Mouse (Mus musculus) megakaryocyte, embryonic 14.5 days (primary cell): Measurements from ENCODE around the gene Cks1b. TPM values are rescaled to one million over a fixed set of nuclear protein-coding genes. Genes with fewer than 3 reads are reported as not detected.
A peak's percentile ranks its signal among the peaks of the same experiment; 100 is the strongest.

Source experiments
- H3K27me3 ChIP-seq: replicated peaks from 2 replicates; pipeline ENCODE3; 2012; ENCODE audit warnings: inconsistent platforms
- H3K36me3 ChIP-seq: replicated peaks from 2 replicates; pipeline ENCODE3; 2012; ENCODE audit warnings: low read length, inconsistent platforms, mixed read lengths
- H3K4me1 ChIP-seq: 2 replicates; pipeline ENCODE4 v1.6.1; 2012; ENCODE audit warnings: inconsistent platforms
- H3K4me3 ChIP-seq: replicated peaks from 2 replicates; pipeline ENCODE3; 2012; ENCODE audit warnings: moderate library complexity, mild to moderate bottlenecking, inconsistent platforms
- H3K9me3 ChIP-seq: 2 replicates; pipeline ENCODE4 v1.6.1; 2012; ENCODE audit warnings: inconsistent platforms
- FLI1 ChIP-seq: IDR thresholded peaks from 2 replicates; pipeline ENCODE4 v1.6.1; 2012; ENCODE audit warnings: low read length, inconsistent platforms, mixed read lengths
- GATA1 ChIP-seq: IDR thresholded peaks from 3 replicates; pipeline ENCODE4 v1.6.1; 2012; ENCODE audit warnings: mixed read lengths, low read length, inconsistent platforms, borderline replicate concordance
- polyA plus RNA-seq: library from polyadenylated mRNA; stranded (reverse); fragments of >175 nt; gene quantifications from 2 replicates; pipeline ENCODE4 v1.2.3, GENCODE M21; 2012; ENCODE audit warnings: low replicate concordance; ENCODE audit not compliant: insufficient read depth

Gene Cks1b
- polyA plus RNA-seq, 1 experiment: 53.9 TPM

GRCm38 (mm10) chr3:89417840-89418169, 378 bp downstream of the Cks1b start:
- peaks cover 56% of the 10 kb centered on the region for H3K4me1 ChIP-seq

GRCm38 (mm10) chr3:89417131-89417530, 1.1 kb downstream of the Cks1b start:
- Histone ChIP-seq H3K36me3 (peaks cover 35% of the 10 kb centered on the region), H3K4me3 (peak overlapping the region; percentile 95), H3K9me3 (peaks cover 3% of the 10 kb centered on the region; the same call in 1 of the 2 replicates), H3K27me3 (no peaks in the 10 kb centered on the region), H3K4me1 (peaks cover 56% of the 10 kb centered on the region)
- TF ChIP-seq GATA1 (no peak), FLI1 (no peak)

More at GRCm38 (mm10) chr3:89417840-89418169, 378 bp downstream of the Cks1b start:
- peak overlapping the region; percentile 95 for H3K4me3 ChIP-seq
- no peaks in the 10 kb centered on the region for H3K27me3 ChIP-seq
- peaks cover 3% of the 10 kb centered on the region; the same call in 1 of the 2 replicates for H3K9me3 ChIP-seq
- H3K36me3 ChIP-seq: peaks cover 42% of the 10 kb centered on the region
- no peak for TF ChIP-seq FLI1
- no peak for TF ChIP-seq GATA1

GRCm38 (mm10) chr3:89416158-89416557, 2.0 kb downstream of the Cks1b start:
- TF ChIP-seq GATA1 (no peak), FLI1 (no peak)

GRCm38 (mm10) chr3:89411490-89412393, 6.4 kb downstream of the Cks1b start, which contains the start of gene Flad1:
Flad1 (minus strand) TSS chr3:89411870.
- Histone ChIP-seq H3K4me3 (peak within 1 kb of the TSS; percentile 93), H3K4me1 (peaks cover 57% of the 10 kb centered on the region), H3K36me3 (peaks cover 67% of the 10 kb centered on the region), H3K9me3 (peaks cover 3% of the 10 kb centered on the region; the same call in 1 of the 2 replicates), H3K27me3 (no peaks in the 10 kb centered on the region)
- TF ChIP-seq FLI1 (peak; percentile 74), GATA1 (no peak)

More at GRCm38 (mm10) chr3:89416158-89416557, 2.0 kb downstream of the Cks1b start:
- Histone ChIP-seq H3K9me3 (peaks cover 3% of the 10 kb centered on the region; the same call in 1 of the 2 replicates), H3K4me1 (peaks cover 49% of the 10 kb centered on the region), H3K27me3 (no peaks in the 10 kb centered on the region), H3K36me3 (peaks cover 29% of the 10 kb centered on the region), H3K4me3 (peak overlapping the region; percentile 21)

- peaks cover 48% of the 10 kb centered on the region for H3K4me1 ChIP-seq
- H3K36me3 ChIP-seq: peaks cover 65% of the 10 kb centered on the region
- TF ChIP-seq FLI1: no peak
- TF ChIP-seq GATA1: no peak
- H3K9me3 ChIP-seq: peaks cover 3% of the 10 kb centered on the region; the same call in 1 of the 2 replicates
- H3K4me3 ChIP-seq: peak overlapping the region; percentile 93
- no peaks in the 10 kb centered on the region for H3K27me3 ChIP-seq
Observed at GRCm38 (mm10) chr3:89410864-89411263, 7.3 kb downstream of the Cks1b start.

GRCm38 (mm10) chr3:89409701-89410100, 8.5 kb downstream of the Cks1b start:
- no peak overlapping the region for H3K4me3 ChIP-seq
- H3K9me3 ChIP-seq: peaks cover 1% of the 10 kb centered on the region; the same call in 1 of the 2 replicates
- peaks cover 67% of the 10 kb centered on the region for H3K36me3 ChIP-seq
- TF ChIP-seq GATA1: no peak
- TF ChIP-seq FLI1: no peak
- H3K4me1 ChIP-seq: peaks cover 48% of the 10 kb centered on the region
- no peaks in the 10 kb centered on the region for H3K27me3 ChIP-seq

- Histone ChIP-seq H3K9me3 (no peaks in the 10 kb centered on the region), H3K36me3 (peaks cover 69% of the 10 kb centered on the region), H3K27me3 (no peaks in the 10 kb centered on the region), H3K4me3 (no peak overlapping the region), H3K4me1 (peaks cover 48% of the 10 kb centered on the region)
- TF ChIP-seq FLI1: no peak
- no peak for TF ChIP-seq GATA1
Observed at GRCm38 (mm10) chr3:89408448-89408847, 9.7 kb downstream of the Cks1b start.

GRCm38 (mm10) chr3:89406887-89407286, 11.3 kb downstream of the Cks1b start:
- no peaks in the 10 kb centered on the region for H3K9me3 ChIP-seq
- TF ChIP-seq FLI1: no peak
- no peak for TF ChIP-seq GATA1
- H3K27me3 ChIP-seq: no peaks in the 10 kb centered on the region
- peak overlapping the region; percentile 18 for H3K4me3 ChIP-seq
- H3K36me3 ChIP-seq: peaks cover 82% of the 10 kb centered on the region
- peaks cover 51% of the 10 kb centered on the region for H3K4me1 ChIP-seq

GRCm38 (mm10) chr3:89402693-89403092, 15.5 kb downstream of the Cks1b start, which contains the start of gene Lenep:
Lenep (minus strand) TSS chr3:89402793.
- Histone ChIP-seq H3K4me1 (peaks cover 23% of the 10 kb centered on the region), H3K36me3 (peaks cover 88% of the 10 kb centered on the region), H3K27me3 (no peaks in the 10 kb centered on the region), H3K4me3 (no peak within 1 kb of the TSS), H3K9me3 (no peaks in the 10 kb centered on the region)
- TF ChIP-seq GATA1 (no peak), FLI1 (no peak)

GRCm38 (mm10) chr3:89401329-89401728, 16.9 kb downstream of the Cks1b start:
- Histone ChIP-seq H3K36me3 (peaks cover 78% of the 10 kb centered on the region), H3K4me3 (no peak overlapping the region), H3K4me1 (peaks cover 22% of the 10 kb centered on the region), H3K9me3 (no peaks in the 10 kb centered on the region), H3K27me3 (no peaks in the 10 kb centered on the region)
- TF ChIP-seq FLI1 (no peak), GATA1 (no peak)
